8 mouse cellular contexts compared by ENCODE assay signal in genomic region chr13:44729424-44729971, GRCm38 (mm10). TPM values are rescaled to one million over a fixed set of nuclear protein-coding genes. Genes with fewer than 3 reads are reported as not detected.
A peak's percentile ranks its signal among the peaks of the same experiment; 100 is the strongest.
DNase-seq lines count a peak whose midpoint lies in the region; ATAC-seq lines count a peak whose summit lies in the region.

Gene Jarid2 (plus strand): TSS chr13:44729474.

- DNase-seq in CD8-positive naive resting alpha-beta T cell, adult 2 months (ENCODE audit: low read depth in 2 of 2, low spot score in 2 of 2) = peak; percentile 16 to 22
- peak; percentile 45 to 55 for DNase-seq in adrenal gland, postnatal 36 days
- peak; percentile 38 to 75 for DNase-seq in kidney, postnatal 25 days
- peak; percentile 30 to 37 for DNase-seq in thymus, postnatal 10 days (ENCODE audit: low spot score in 2 of 2)

- peak within 1 kb of the TSS; percentile 95 for H3K27ac ChIP-seq in heart, embryonic 16.5 days (ENCODE audit: low read length)
- H3K27ac ChIP-seq in liver, embryonic 16.5 days (ENCODE audit: low read length) = peak within 1 kb of the TSS; percentile 96
- peak within 1 kb of the TSS; percentile 93 for H3K27ac ChIP-seq in neural tube, embryonic 14.5 days (ENCODE audit: low read depth, low read length)

- no peaks in the 10 kb centered on the region for H3K36me3 ChIP-seq in erythroblast, embryonic 14.5 days (ENCODE audit: control insufficient read depth)
- H3K36me3 ChIP-seq in heart, embryonic 16.5 days (ENCODE audit: control insufficient read depth, insufficient read depth) = no peaks in the 10 kb centered on the region
- H3K36me3 ChIP-seq in liver, embryonic 16.5 days (ENCODE audit: control insufficient read depth, insufficient read depth) = no peaks in the 10 kb centered on the region
- no peaks in the 10 kb centered on the region for H3K36me3 ChIP-seq in neural tube, embryonic 14.5 days (ENCODE audit: control insufficient read depth, insufficient read depth, low read length)

- H3K4me2 ChIP-seq in heart, embryonic 16.5 days (ENCODE audit: low read depth, low read length) = peak within 1 kb of the TSS; percentile 92
- H3K4me2 ChIP-seq in liver, embryonic 16.5 days (ENCODE audit: low read depth, low read length) = peak within 1 kb of the TSS; percentile 97
- H3K4me2 ChIP-seq in neural tube, embryonic 14.5 days (ENCODE audit: low read depth, low read length) = peak within 1 kb of the TSS; percentile 84

- 5% methylated on average over 31 of the region's 31 CpGs for WGBS in heart, embryonic 16.5 days
- WGBS in liver, embryonic 16.5 days (ENCODE audit: insufficient replicate concordance) = 2% methylated on average over 31 of the region's 31 CpGs
- WGBS in neural tube, embryonic 14.5 days = 2% methylated on average over 31 of the region's 31 CpGs

- peak within 1 kb of the TSS; percentile 89 for H3K4me3 ChIP-seq in erythroblast, embryonic 14.5 days (replicated peaks)
- H3K4me3 ChIP-seq in heart, embryonic 16.5 days (ENCODE audit: low read length) = peak within 1 kb of the TSS; percentile 76
- peak within 1 kb of the TSS; percentile 85 for H3K4me3 ChIP-seq in liver, embryonic 16.5 days (ENCODE audit: low read depth, low read length)
- peak within 1 kb of the TSS; percentile 80 for H3K4me3 ChIP-seq in neural tube, embryonic 14.5 days (ENCODE audit: low read depth, low read length)

- peaks cover 39% of the 10 kb centered on the region for H3K4me1 ChIP-seq in erythroblast, embryonic 14.5 days (ENCODE audit: control insufficient read depth)
- H3K4me1 ChIP-seq in heart, embryonic 16.5 days (ENCODE audit: control insufficient read depth, insufficient read depth, low read length) = peaks cover 17% of the 10 kb centered on the region
- peaks cover 15% of the 10 kb centered on the region for H3K4me1 ChIP-seq in liver, embryonic 16.5 days (ENCODE audit: control insufficient read depth, low read depth, low read length)
- peaks cover 6% of the 10 kb centered on the region for H3K4me1 ChIP-seq in neural tube, embryonic 14.5 days (ENCODE audit: control insufficient read depth, insufficient read depth, low read length)

- H3K9me3 ChIP-seq in erythroblast, embryonic 14.5 days (ENCODE audit: control insufficient read depth, low read length) = no peaks in the 10 kb centered on the region
- H3K9me3 ChIP-seq in heart, embryonic 16.5 days (replicated peaks; ENCODE audit: control insufficient read depth, low read length) = no peaks in the 10 kb centered on the region
- no peaks in the 10 kb centered on the region for H3K9me3 ChIP-seq in liver, embryonic 16.5 days (replicated peaks; ENCODE audit: control insufficient read depth, low read length)
- no peaks in the 10 kb centered on the region for H3K9me3 ChIP-seq in neural tube, embryonic 14.5 days (ENCODE audit: control insufficient read depth, low read length)

- no peak for ATAC-seq in heart, embryonic 16.5 days (replicated peaks; ENCODE audit: extremely low read depth, insufficient read depth, low FRiP score)
- ATAC-seq in liver, embryonic 16.5 days (ENCODE audit: low read depth) = no peak
- ATAC-seq in neural tube, embryonic 14.5 days (ENCODE audit: low read depth) = no peak

- no peaks in the 10 kb centered on the region for H3K27me3 ChIP-seq in erythroblast, embryonic 14.5 days (ENCODE audit: control insufficient read depth)
- no peaks in the 10 kb centered on the region for H3K27me3 ChIP-seq in heart, embryonic 16.5 days (ENCODE audit: control insufficient read depth, insufficient read depth, low read length)
- no peaks in the 10 kb centered on the region for H3K27me3 ChIP-seq in liver, embryonic 16.5 days (ENCODE audit: control insufficient read depth, insufficient read depth, low read depth, low read length)
- no peaks in the 10 kb centered on the region for H3K27me3 ChIP-seq in neural tube, embryonic 14.5 days (ENCODE audit: control insufficient read depth, insufficient read depth, low read length)

- H3K9ac ChIP-seq in heart, embryonic 16.5 days (ENCODE audit: low read length) = peak within 1 kb of the TSS; percentile 88
- peak within 1 kb of the TSS; percentile 95 for H3K9ac ChIP-seq in liver, embryonic 16.5 days (ENCODE audit: low read depth, low read length)
- peak within 1 kb of the TSS; percentile 85 for H3K9ac ChIP-seq in neural tube, embryonic 14.5 days (replicated peaks; ENCODE audit: low read depth, low read length)

RNA-seq across cellular contexts. Expression of gene Jarid2, which starts in this region (rescaled TPM):
- 10 to 100 TPM; 35.8 to 40.6 TPM for total RNA-seq in adrenal gland, postnatal 36 days (2021)
- polyA plus RNA-seq in erythroblast, embryonic 14.5 days (2012) = 0.74 and 0.96 TPM in 2 replicates
- polyA plus RNA-seq in heart, embryonic 16.5 days (2015; fragmentation: Nextera tagmentation; extraction: Ambion mirVana) = 21.6 and 22.1 TPM in 2 replicates
- polyA plus RNA-seq in liver, embryonic 16.5 days (2015; fragmentation: Nextera tagmentation; extraction: Ambion mirVana) = 10.8 and 12.2 TPM in 2 replicates
- polyA plus RNA-seq in neural tube, embryonic 14.5 days (2014; fragmentation: Nextera tagmentation; extraction: Ambion mirVana) = 28.0 and 29.5 TPM in 2 replicates
